Mouse (Mus musculus): ENCODE data around the gene Fam213b.

- TF ChIP-seq CTCF (IDR thresholded peaks at IDR 0.05; ENCODE audit: low read depth, low read length) = no peak
- TF ChIP-seq TAL1 (conservative IDR thresholded peaks at IDR 0.05; ENCODE audit: low read depth, low read length) = no peak
- TF ChIP-seq POLR2AphosphoS5 (IDR thresholded peaks at IDR 0.05; ENCODE audit: insufficient replicate concordance, low read depth, low read length) = no peak
- no peak for TF ChIP-seq GATA1 (IDR thresholded peaks at IDR 0.05; ENCODE audit: borderline replicate concordance, low read length)
- no peak for TF ChIP-seq GATA2 (IDR thresholded peaks at IDR 0.05; ENCODE audit: borderline replicate concordance, low read depth, low read length)
These were observed 45.1 kb downstream of the Fam213b start for GRCm38 (mm10) chr4:154853881-154854280.

All from G1E (cell line).